Mouse (Mus musculus): ENCODE results near the gene Rbfox2. TPM values are rescaled to one million over a fixed set of nuclear protein-coding genes. Genes with fewer than 3 reads are reported as not detected.

Rbfox2 gene
- total and polyA plus RNA-seq, 3 experiments = 0.89 TPM; not detected in 2

DNA sequence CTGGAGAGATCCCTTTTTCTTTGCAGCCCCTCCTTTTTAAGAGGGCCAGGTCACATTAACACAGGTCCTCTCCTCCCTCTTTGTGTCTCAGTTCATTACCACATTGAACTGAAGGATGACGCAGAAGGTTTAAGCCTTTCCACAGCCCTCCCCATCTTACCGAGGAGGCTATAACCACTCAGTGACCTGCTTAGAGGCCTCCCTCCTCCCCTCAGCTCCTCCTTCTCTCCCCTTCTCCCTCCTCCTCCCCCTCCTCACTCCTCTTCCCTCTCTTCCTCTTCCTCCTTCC, 269.9 kb downstream of the Rbfox2 start:
- H3K4me1 ChIP-seq (ENCODE audit: control insufficient read depth in 1 of 2, insufficient read depth in 2 of 2) = 0 out of 4 replicates have a peak, but pooled peaks cover 0 to 2% of the 10 kb centered on the region in 2 experiments
- H3K27me3 ChIP-seq (replicated peaks) = peaks cover 80% of the 10 kb centered on the region
- TF ChIP-seq IRF4 (IDR thresholded peaks at IDR 0.05; ENCODE audit: low read depth, low read length) (no peak), CTCF (conservative IDR thresholded peaks at IDR 0.05 in 1 of 2, IDR thresholded peaks at IDR 0.05 in 1 of 2; ENCODE audit: low read depth in 2 of 2, low read length in 2 of 2) (no peak), RAD21 (IDR thresholded peaks at IDR 0.05; ENCODE audit: low read depth, low read length) (no peak), MAFK (IDR thresholded peaks at IDR 0.05; ENCODE audit: insufficient replicate concordance, low read length) (no peak), JUN (IDR thresholded peaks at IDR 0.05; ENCODE audit: insufficient read depth, low read depth, low read length) (no peak), UBTF (IDR thresholded peaks at IDR 0.05; ENCODE audit: low read depth, low read length) (no peak), NRF1 (IDR thresholded peaks at IDR 0.05; ENCODE audit: low read depth, low read length) (no peak), HCFC1 (IDR thresholded peaks at IDR 0.05; ENCODE audit: low read depth, low read length) (no peak), KAT2A (IDR thresholded peaks at IDR 0.05; ENCODE audit: insufficient replicate concordance, low read length) (no peak), CHD2 (IDR thresholded peaks at IDR 0.05; ENCODE audit: low read length) (no peak)
- H3K36me3 ChIP-seq (replicated peaks in 1 of 2; ENCODE audit: control insufficient read depth in 1 of 2, insufficient read depth in 1 of 2, low read length in 1 of 2) = no peaks in the 10 kb centered on the region
- dilution Hi-C loops (cut with MboI; ENCODE audit: extremely low pct_ligation_motif_present, extremely low pct_unique_long_range_greater_than_20kb, low sequenced_read_pairs) = no loop called here
- peaks cover 2% of the 10 kb centered on the region for H3K9me3 ChIP-seq (replicated peaks; ENCODE audit: low read length)
- H3K4me2 ChIP-seq (ENCODE audit: insufficient read depth, low read depth, poor library complexity, severe bottlenecking) = no peak overlapping the region
- no peak overlapping the region for H3K27ac ChIP-seq (ENCODE audit: insufficient read depth, low read depth)
- H3K9ac ChIP-seq (ENCODE audit: insufficient read depth, low read depth) = no peak overlapping the region
- no peak for DNase-seq (ENCODE audit: extremely low read depth)
- in situ Hi-C loops (cut with MboI; ENCODE audit: low pct_ligation_motif_present, low pct_unique_long_range_greater_than_20kb, low sequenced_read_pairs) = no loop called here
- no peaks in the 10 kb centered on the region for H3K79me2 ChIP-seq (replicated peaks; ENCODE audit: control insufficient read depth, extremely low read depth, insufficient read depth, poor library complexity, severe bottlenecking)
- H3K4me3 ChIP-seq (replicated peaks in 1 of 3; ENCODE audit: low read depth in 2 of 3, low read length in 2 of 3, poor library complexity in 1 of 3) = no peak overlapping the region

- no peaks in the 10 kb centered on the region for H3K36me3 ChIP-seq (replicated peaks in 1 of 2; ENCODE audit: control insufficient read depth in 1 of 2, insufficient read depth in 1 of 2, low read length in 1 of 2)
- H3K4me1 ChIP-seq (ENCODE audit: control insufficient read depth in 1 of 2, insufficient read depth in 2 of 2) = 0 out of 4 replicates have a peak, but pooled peaks cover 0 to 2% of the 10 kb centered on the region in 2 experiments
- no peak for DNase-seq (ENCODE audit: extremely low read depth)
- in situ Hi-C loops (cut with MboI; ENCODE audit: low pct_ligation_motif_present, low pct_unique_long_range_greater_than_20kb, low sequenced_read_pairs) = no loop called here
- H3K27ac ChIP-seq (ENCODE audit: insufficient read depth, low read depth) = no peak overlapping the region
- dilution Hi-C loops (cut with MboI; ENCODE audit: extremely low pct_ligation_motif_present, extremely low pct_unique_long_range_greater_than_20kb, low sequenced_read_pairs) = no loop called here
- H3K4me2 ChIP-seq (ENCODE audit: insufficient read depth, low read depth, poor library complexity, severe bottlenecking) = no peak overlapping the region
- no peaks in the 10 kb centered on the region for H3K79me2 ChIP-seq (replicated peaks; ENCODE audit: control insufficient read depth, extremely low read depth, insufficient read depth, poor library complexity, severe bottlenecking)
- peaks cover 83% of the 10 kb centered on the region for H3K27me3 ChIP-seq (replicated peaks)
- H3K9ac ChIP-seq (ENCODE audit: insufficient read depth, low read depth) = no peak overlapping the region
- no peak for TF ChIP-seq POLR2A (IDR thresholded peaks at IDR 0.05; ENCODE audit: low read depth, low read length)
- no peak for TF ChIP-seq TCF12 (IDR thresholded peaks at IDR 0.05; ENCODE audit: low read depth, low read length)
- TF ChIP-seq SMC3 (IDR thresholded peaks at IDR 0.05; ENCODE audit: low read depth, low read length) = no peak
- TF ChIP-seq ZC3H11A (IDR thresholded peaks at IDR 0.05; ENCODE audit: low read depth, low read length) = no peak
- TF ChIP-seq CTCF (conservative IDR thresholded peaks at IDR 0.05 in 1 of 2, IDR thresholded peaks at IDR 0.05 in 1 of 2; ENCODE audit: low read depth in 2 of 2, low read length in 2 of 2) = no peak
- no peak for TF ChIP-seq ZNF384 (IDR thresholded peaks at IDR 0.05; ENCODE audit: low read depth, low read length)
- TF ChIP-seq UBTF (IDR thresholded peaks at IDR 0.05; ENCODE audit: low read depth, low read length) = no peak
- no peak for TF ChIP-seq MYC (IDR thresholded peaks at IDR 0.05; ENCODE audit: low read depth, low read length)
- no peak for TF ChIP-seq JUN (IDR thresholded peaks at IDR 0.05; ENCODE audit: insufficient read depth, low read depth, low read length)
- no peak for TF ChIP-seq MAFK (IDR thresholded peaks at IDR 0.05; ENCODE audit: insufficient replicate concordance, low read length)
- TF ChIP-seq JUND (conservative IDR thresholded peaks at IDR 0.05; ENCODE audit: low read depth, low read length) = no peak
- TF ChIP-seq ZKSCAN1 (IDR thresholded peaks at IDR 0.05; ENCODE audit: borderline replicate concordance, low read depth, low read length) = no peak
- no peak for TF ChIP-seq MAX (IDR thresholded peaks at IDR 0.05; ENCODE audit: low read length)
- no peak for TF ChIP-seq MAZ (IDR thresholded peaks at IDR 0.05; ENCODE audit: low read depth, low read length)
- H3K4me3 ChIP-seq (replicated peaks in 1 of 3; ENCODE audit: low read depth in 2 of 3, low read length in 2 of 3, poor library complexity in 1 of 3) = no peak overlapping the region
- peaks cover 2% of the 10 kb centered on the region for H3K9me3 ChIP-seq (replicated peaks; ENCODE audit: low read length)
Measured at GRCm38 (mm10) chr15:77036320-77036988, 270.4 kb downstream of the Rbfox2 start.
